Mouse (Mus musculus): Measurements from ENCODE around the gene Slc2a9.

DNA sequence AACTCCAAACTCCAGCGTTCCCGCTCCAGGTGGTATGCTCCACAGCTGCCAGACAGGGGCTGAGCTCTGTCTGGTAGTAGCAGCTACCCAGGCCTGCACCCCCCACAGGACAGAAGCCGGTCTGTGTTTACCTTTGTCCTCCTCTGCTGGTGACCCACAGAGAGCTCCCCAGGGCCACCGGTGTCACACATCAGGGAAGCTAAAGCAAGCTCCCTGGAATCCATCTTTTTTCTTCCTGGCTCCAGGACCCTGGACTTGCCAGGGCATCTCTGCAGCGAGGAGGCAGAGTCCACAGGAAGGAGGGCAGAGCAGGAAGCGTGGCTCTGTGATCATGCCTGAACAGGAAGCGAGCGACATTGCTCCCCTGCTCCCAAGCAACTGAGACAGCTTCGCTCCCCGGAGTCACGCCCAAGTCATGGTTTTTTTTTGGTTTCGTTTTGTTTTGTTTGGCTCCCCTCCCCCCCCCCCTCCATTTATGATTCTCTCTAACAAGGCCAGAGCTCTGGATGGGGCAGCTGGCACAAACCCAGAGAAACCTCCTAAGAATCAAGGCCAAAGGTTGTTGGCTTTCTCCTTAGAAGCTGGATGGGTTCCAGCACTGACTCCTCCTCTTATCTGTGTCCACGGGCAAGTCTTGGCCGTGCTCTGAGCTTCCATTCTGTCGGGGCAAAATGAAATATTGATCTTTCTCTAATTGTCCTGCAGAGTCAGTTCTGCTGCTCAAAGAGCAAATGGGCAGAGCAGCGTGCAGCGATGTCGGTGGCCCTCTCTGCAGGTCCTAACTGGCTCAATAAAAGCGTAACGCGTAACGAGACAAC is 22.8 kb downstream of the Slc2a9 start:
- no peak for TF ChIP-seq CTCF (IDR thresholded peaks at IDR 0.05; ENCODE audit: extremely low read depth, insufficient read length, insufficient replicate concordance, low read depth, low read length)
- peak; percentile 38; the same call in 1 of the 2 replicates for TF ChIP-seq POLR2A (IDR thresholded peaks at IDR 0.05; ENCODE audit: low read depth, low read length)
